Mouse (Mus musculus): ENCODE results near the gene Ppm1l. TPM values are rescaled to one million over a fixed set of nuclear protein-coding genes. Genes with fewer than 3 reads are reported as not detected.
A peak's percentile ranks its signal among the peaks of the same experiment; 100 is the strongest.

Gene Ppm1l
- polyA plus RNA-seq, 1 experiment from 2014 or later: 6.0 TPM

- no peaks in the 10 kb centered on the region for H3K27me3 ChIP-seq (ENCODE audit: control insufficient read depth, insufficient read depth, low read length)
- no peak overlapping the region for H3K4me3 ChIP-seq (ENCODE audit: low read depth, low read length)
- ATAC-seq (ENCODE audit: low FRiP score, low TSS enrichment) (no peak), DNase-seq (ENCODE audit: low spot score) (no peak)
- TF ChIP-seq CTCF (IDR thresholded peaks at IDR 0.05; ENCODE audit: low read depth): no peak
- no peak for TF ChIP-seq EP300 (optimal IDR thresholded peaks at IDR 0.05)
- no peak overlapping the region for H3K9ac ChIP-seq (ENCODE audit: low read length)
- no peak overlapping the region for H3K27ac ChIP-seq (replicated peaks)
- H3K4me1 ChIP-seq (replicated peaks; ENCODE audit: control insufficient read depth, insufficient read depth): no peaks in the 10 kb centered on the region
- no peak overlapping the region for H3K4me2 ChIP-seq (replicated peaks; ENCODE audit: low read depth)
- H3K36me3 ChIP-seq (ENCODE audit: control insufficient read depth, insufficient read depth, low read length): peaks cover 4% of the 10 kb centered on the region; the same call in 1 of the 2 replicates
- no peaks in the 10 kb centered on the region for H3K9me3 ChIP-seq (ENCODE audit: control insufficient read depth, low read length)
- 91% methylated on average over 5 of the region's 5 CpGs for WGBS
These were observed 255.9 kb downstream of the Ppm1l start for GRCm38 (mm10) chr3:69572561-69572960.

DNA sequence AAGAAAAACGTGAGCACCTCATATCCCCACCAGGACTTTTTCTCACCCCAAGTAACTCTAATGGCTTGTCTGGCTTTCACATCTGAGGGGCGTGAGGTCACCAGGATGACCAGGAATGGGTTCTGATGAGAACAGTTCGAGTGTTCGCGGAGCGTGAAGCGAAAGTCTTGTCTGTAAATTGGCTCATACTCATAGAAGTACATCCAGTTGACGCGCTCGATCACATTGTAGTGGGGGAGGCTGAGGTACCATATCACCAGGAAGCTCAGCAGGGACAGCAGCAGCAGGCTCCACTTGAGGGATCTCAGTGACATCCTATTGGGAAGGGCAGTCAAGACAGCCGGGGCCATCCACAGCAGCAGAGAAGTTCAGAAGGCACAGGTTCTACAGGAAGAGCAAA, 258.9 kb downstream of the Ppm1l start:
- Histone ChIP-seq H3K4me3 (ENCODE audit: low read depth, low read length) (no peak overlapping the region), H3K36me3 (ENCODE audit: control insufficient read depth, insufficient read depth, low read length) (peaks cover 4% of the 10 kb centered on the region; the same call in 1 of the 2 replicates), H3K27me3 (ENCODE audit: control insufficient read depth, insufficient read depth, low read length) (no peaks in the 10 kb centered on the region), H3K27ac (replicated peaks) (no peak overlapping the region), H3K9me3 (ENCODE audit: control insufficient read depth, low read length) (no peaks in the 10 kb centered on the region), H3K4me2 (replicated peaks; ENCODE audit: low read depth) (no peak overlapping the region), H3K9ac (ENCODE audit: low read length) (no peak overlapping the region), H3K4me1 (replicated peaks; ENCODE audit: control insufficient read depth, insufficient read depth) (no peaks in the 10 kb centered on the region)
- WGBS: 96% methylated on average over 11 of the region's 11 CpGs
- DNase-seq (ENCODE audit: low spot score) (no peak), ATAC-seq (ENCODE audit: low FRiP score, low TSS enrichment) (no peak)
- TF ChIP-seq EP300 (optimal IDR thresholded peaks at IDR 0.05) (no peak), CTCF (IDR thresholded peaks at IDR 0.05; ENCODE audit: low read depth) (no peak)

DNA sequence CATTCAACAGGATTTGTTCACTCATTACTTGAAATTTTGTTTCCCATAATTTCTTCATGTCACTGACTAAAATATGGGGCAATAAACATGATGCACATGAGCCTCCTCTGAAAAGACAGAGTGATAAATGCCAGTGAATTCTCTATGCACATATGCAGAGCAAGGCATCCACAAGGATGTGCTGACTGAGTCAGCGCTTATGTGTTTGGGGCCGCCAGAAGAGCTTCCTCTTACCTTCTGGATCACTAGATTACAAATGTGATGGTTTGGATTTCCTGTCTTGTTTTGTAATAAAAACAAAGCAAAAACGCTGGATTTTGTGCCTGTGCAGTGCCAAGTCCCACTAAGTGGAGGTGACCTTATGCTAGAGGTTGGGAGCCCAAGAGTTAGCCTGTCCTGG, 260.1 kb downstream of the Ppm1l start:
- Histone ChIP-seq H3K9me3 (ENCODE audit: control insufficient read depth, low read length) (no peaks in the 10 kb centered on the region), H3K4me3 (ENCODE audit: low read depth, low read length) (no peak overlapping the region), H3K36me3 (ENCODE audit: control insufficient read depth, insufficient read depth, low read length) (peaks cover 4% of the 10 kb centered on the region; the same call in 1 of the 2 replicates), H3K27ac (replicated peaks) (no peak overlapping the region), H3K9ac (ENCODE audit: low read length) (no peak overlapping the region), H3K4me2 (replicated peaks; ENCODE audit: low read depth) (no peak overlapping the region), H3K4me1 (replicated peaks; ENCODE audit: control insufficient read depth, insufficient read depth) (no peaks in the 10 kb centered on the region), H3K27me3 (ENCODE audit: control insufficient read depth, insufficient read depth, low read length) (no peaks in the 10 kb centered on the region)
- 82% methylated on average over 3 of the region's 3 CpGs for WGBS
- ATAC-seq (ENCODE audit: low FRiP score, low TSS enrichment) (no peak), DNase-seq (ENCODE audit: low spot score) (no peak)
- no peak for TF ChIP-seq EP300 (optimal IDR thresholded peaks at IDR 0.05)
- TF ChIP-seq CTCF (IDR thresholded peaks at IDR 0.05; ENCODE audit: low read depth): no peak

DNA sequence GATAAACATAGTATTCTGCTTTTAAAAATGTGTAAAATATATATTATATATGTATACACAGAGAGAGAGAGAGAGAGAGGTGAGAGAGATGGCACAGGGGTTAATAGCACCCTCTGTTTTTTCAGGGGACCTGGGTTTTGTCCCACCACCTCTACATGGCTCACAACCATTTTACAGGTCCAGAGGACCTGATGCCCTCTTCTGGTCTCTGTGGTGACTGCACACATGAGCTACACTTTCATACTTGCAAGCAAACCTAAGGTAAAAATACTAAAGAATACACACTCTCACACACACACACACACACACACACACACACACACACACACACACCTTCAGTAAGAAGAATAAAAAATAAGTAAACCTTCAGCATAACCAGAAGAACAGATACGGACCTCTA, 262.1 kb downstream of the Ppm1l start:
- H3K27ac ChIP-seq (replicated peaks): no peak overlapping the region
- no peak for ATAC-seq (ENCODE audit: low FRiP score, low TSS enrichment)
- WGBS: 89% methylated on average over 1 of the region's 1 CpGs
- H3K36me3 ChIP-seq (ENCODE audit: control insufficient read depth, insufficient read depth, low read length): peaks cover 4% of the 10 kb centered on the region; the same call in 1 of the 2 replicates
- H3K9me3 ChIP-seq (ENCODE audit: control insufficient read depth, low read length): no peaks in the 10 kb centered on the region
- H3K4me3 ChIP-seq (ENCODE audit: low read depth, low read length): no peak overlapping the region
- H3K9ac ChIP-seq (ENCODE audit: low read length): no peak overlapping the region
- no peak overlapping the region for H3K4me2 ChIP-seq (replicated peaks; ENCODE audit: low read depth)
- no peak for DNase-seq (ENCODE audit: low spot score)
- peak; percentile 57 for TF ChIP-seq CTCF (IDR thresholded peaks at IDR 0.05; ENCODE audit: low read depth)
- no peak for TF ChIP-seq EP300 (optimal IDR thresholded peaks at IDR 0.05)
- no peaks in the 10 kb centered on the region for H3K4me1 ChIP-seq (replicated peaks; ENCODE audit: control insufficient read depth, insufficient read depth)
- H3K27me3 ChIP-seq (ENCODE audit: control insufficient read depth, insufficient read depth, low read length): no peaks in the 10 kb centered on the region

DNA sequence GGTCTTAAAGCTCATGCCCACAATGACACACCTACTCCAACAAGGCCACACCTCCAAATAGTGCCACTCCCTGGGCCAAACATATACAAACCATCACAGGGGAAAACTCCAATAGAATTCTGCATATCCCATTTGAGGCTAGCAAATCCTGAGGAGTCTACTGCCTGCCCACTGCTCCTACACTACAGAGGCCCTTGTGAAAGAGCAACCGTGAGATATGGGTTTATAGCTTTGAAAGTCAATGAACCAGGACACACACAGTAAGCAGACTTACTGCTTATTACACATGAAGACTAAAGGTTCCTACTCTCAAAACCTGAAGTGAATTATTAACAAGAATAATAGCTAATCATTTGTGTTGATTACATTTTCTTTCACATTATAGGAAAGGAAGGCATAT, 267.1 kb downstream of the Ppm1l start:
- ATAC-seq (ENCODE audit: low FRiP score, low TSS enrichment) (no peak), DNase-seq (ENCODE audit: low spot score) (no peak)
- no peak overlapping the region for H3K4me2 ChIP-seq (replicated peaks; ENCODE audit: low read depth)
- 79% methylated on average over 1 of the region's 1 CpGs for WGBS
- no peak overlapping the region for H3K9ac ChIP-seq (ENCODE audit: low read length)
- no peaks in the 10 kb centered on the region for H3K9me3 ChIP-seq (ENCODE audit: control insufficient read depth, low read length)
- H3K36me3 ChIP-seq (ENCODE audit: control insufficient read depth, insufficient read depth, low read length): no peaks in the 10 kb centered on the region
- H3K27me3 ChIP-seq (ENCODE audit: control insufficient read depth, insufficient read depth, low read length): no peaks in the 10 kb centered on the region
- TF ChIP-seq CTCF (IDR thresholded peaks at IDR 0.05; ENCODE audit: low read depth) (no peak), EP300 (optimal IDR thresholded peaks at IDR 0.05) (no peak)
- no peak overlapping the region for H3K4me3 ChIP-seq (ENCODE audit: low read depth, low read length)
- no peak overlapping the region for H3K27ac ChIP-seq (replicated peaks)
- no peaks in the 10 kb centered on the region for H3K4me1 ChIP-seq (replicated peaks; ENCODE audit: control insufficient read depth, insufficient read depth)

DNA sequence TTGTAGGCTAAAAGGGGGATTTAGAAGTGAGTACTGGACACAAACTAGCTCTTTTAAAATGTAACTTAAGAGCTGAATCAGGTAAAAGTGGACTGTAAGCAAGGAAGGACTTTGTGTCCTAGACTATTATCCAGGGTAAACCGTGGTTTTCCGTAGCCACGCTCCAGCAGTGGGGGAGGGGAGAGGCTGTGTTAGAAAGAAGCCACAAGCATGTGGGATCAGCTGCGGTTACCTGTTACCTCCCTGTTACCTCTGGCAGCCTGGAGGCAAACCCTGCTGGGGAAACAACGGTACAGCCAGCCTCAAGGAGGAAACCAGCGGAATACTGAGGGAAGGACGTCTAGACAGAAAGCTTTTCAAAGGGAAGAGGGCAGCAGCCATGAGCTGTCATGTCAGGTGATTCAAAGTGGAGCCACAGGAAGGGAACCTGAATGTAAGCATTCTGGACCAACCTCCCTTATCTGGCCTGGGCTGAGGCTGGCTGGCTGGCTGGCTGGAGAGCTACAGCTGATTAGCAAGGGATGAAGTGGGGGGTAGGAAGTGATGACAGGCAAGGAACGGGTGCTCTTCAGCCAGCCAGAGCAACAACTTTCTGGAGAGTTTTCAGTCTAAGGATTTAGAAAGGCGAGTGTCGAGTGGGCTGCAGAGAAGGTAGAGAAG, 271.6 kb downstream of the Ppm1l start:
- no peaks in the 10 kb centered on the region for H3K36me3 ChIP-seq (ENCODE audit: control insufficient read depth, insufficient read depth, low read length)
- no peaks in the 10 kb centered on the region for H3K4me1 ChIP-seq (replicated peaks; ENCODE audit: control insufficient read depth, insufficient read depth)
- no peak overlapping the region for H3K4me2 ChIP-seq (replicated peaks; ENCODE audit: low read depth)
- peak; percentile 30 for DNase-seq (ENCODE audit: low spot score)
- no peak overlapping the region for H3K9ac ChIP-seq (ENCODE audit: low read length)
- no peak for TF ChIP-seq EP300 (optimal IDR thresholded peaks at IDR 0.05)
- TF ChIP-seq CTCF (IDR thresholded peaks at IDR 0.05; ENCODE audit: low read depth): no peak
- H3K4me3 ChIP-seq (ENCODE audit: low read depth, low read length): no peak overlapping the region
- H3K27ac ChIP-seq (replicated peaks): no peak overlapping the region
- ATAC-seq (ENCODE audit: low FRiP score, low TSS enrichment): peak; percentile 38; the same call in 1 of the 2 replicates
- no peaks in the 10 kb centered on the region for H3K9me3 ChIP-seq (ENCODE audit: control insufficient read depth, low read length)
- H3K27me3 ChIP-seq (ENCODE audit: control insufficient read depth, insufficient read depth, low read length): no peaks in the 10 kb centered on the region
- 46% methylated on average over 10 of the region's 10 CpGs for WGBS

All from stomach, postnatal 0 days (tissue).